Comparison of ENCODE assay signal across 22 mouse cellular contexts in the genomic region with DNA sequence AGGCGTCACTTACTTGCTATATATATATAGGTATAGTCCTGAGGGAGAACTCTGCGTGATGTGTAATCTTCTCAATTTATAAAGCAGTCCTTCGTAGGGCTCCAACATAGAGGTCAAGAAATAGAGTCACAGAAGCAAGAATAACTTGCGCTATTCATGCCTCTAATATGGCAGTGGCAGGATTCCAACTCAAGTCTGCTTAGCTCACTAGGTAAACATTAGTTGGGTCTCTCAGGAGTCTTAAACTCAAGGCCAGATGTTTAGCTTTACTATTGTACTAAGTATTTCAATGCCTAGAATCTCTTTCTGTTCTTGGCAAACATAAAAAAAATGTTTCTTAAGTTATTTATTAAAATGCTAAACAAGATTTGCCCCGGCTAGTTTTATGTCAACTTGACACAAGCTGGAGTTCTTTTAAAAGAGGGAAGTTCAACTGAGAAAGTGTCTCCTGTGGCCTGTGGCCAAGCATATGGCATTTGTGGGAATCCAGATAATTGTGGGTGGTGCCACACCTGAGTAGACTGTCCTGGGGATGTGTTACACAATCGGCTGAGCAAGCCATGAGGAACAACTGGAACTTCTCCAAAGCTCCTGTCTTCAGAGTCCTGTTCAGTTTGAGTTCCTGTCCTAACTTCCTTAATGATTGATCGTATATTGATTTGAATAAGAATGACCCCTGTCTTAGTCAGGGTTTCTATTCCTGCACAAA.
DNase-seq lines count a peak whose midpoint lies in the region; ATAC-seq lines count a peak whose summit lies in the region.
"Had no signal": no experiment of that assay in that cellular context is flagged by ENCODE, and none has a peak within 500 bp of the region (broad histone marks: within the 10 kb centered on the region; RNA-seq: fewer than 3 reads in every experiment).

No protein-coding gene starts in this region.

- H3K4me1 ChIP-seq in limb, embryonic 13.5 days, result peaks cover 9% of the 10 kb centered on the region; the same call in 1 of the 2 replicates
- no peaks in the 10 kb centered on the region for H3K4me1 ChIP-seq in limb, embryonic 10.5 days
- no peaks in the 10 kb centered on the region for H3K4me1 ChIP-seq in forebrain, embryonic 16.5 days (replicated peaks; ENCODE audit: control insufficient read depth, insufficient read depth, low read length)
- H3K4me1 ChIP-seq: heart, embryonic 10.5 days; hindbrain, embryonic 10.5 days; liver, embryonic 15.5 days; midbrain, embryonic 12.5 days had no signal

- no peak overlapping the region for H3K4me2 ChIP-seq in limb, embryonic 13.5 days (replicated peaks)
- H3K4me2 ChIP-seq in forebrain, embryonic 16.5 days (ENCODE audit: low read length), result no peak overlapping the region
- H3K4me2 ChIP-seq: embryonic facial prominence, embryonic 15.5 days; limb, embryonic 15.5 days; liver, embryonic 15.5 days; midbrain, embryonic 12.5 days had no signal

- H3K27me3 ChIP-seq in limb, embryonic 13.5 days, result no peaks in the 10 kb centered on the region
- H3K27me3 ChIP-seq in limb, embryonic 10.5 days (ENCODE audit: low read depth, poor library complexity, severe bottlenecking), result no peaks in the 10 kb centered on the region
- H3K27me3 ChIP-seq in forebrain, embryonic 16.5 days (replicated peaks; ENCODE audit: control insufficient read depth, insufficient read depth, low read length), result no peaks in the 10 kb centered on the region
- H3K27me3 ChIP-seq: embryonic facial prominence, embryonic 15.5 days; limb, embryonic 15.5 days; liver, embryonic 15.5 days; midbrain, embryonic 12.5 days had no signal

- no peak overlapping the region for H3K9ac ChIP-seq in limb, embryonic 13.5 days
- H3K9ac ChIP-seq in forebrain, embryonic 16.5 days (replicated peaks; ENCODE audit: low read depth, low read length), result no peak overlapping the region
- H3K9ac ChIP-seq: embryonic facial prominence, embryonic 15.5 days; limb, embryonic 15.5 days; liver, embryonic 15.5 days; midbrain, embryonic 12.5 days had no signal

- WGBS in limb, embryonic 13.5 days, result 52% methylated on average over 7 of the region's 7 CpGs
- 91% methylated on average over 7 of the region's 7 CpGs for WGBS in limb, embryonic 10.5 days
- 94% methylated on average over 7 of the region's 7 CpGs for WGBS in forebrain, embryonic 16.5 days

- H3K36me3 ChIP-seq in limb, embryonic 13.5 days, result no peaks in the 10 kb centered on the region
- H3K36me3 ChIP-seq in limb, embryonic 10.5 days, result no peaks in the 10 kb centered on the region
- no peaks in the 10 kb centered on the region for H3K36me3 ChIP-seq in forebrain, embryonic 16.5 days (ENCODE audit: control insufficient read depth, insufficient read depth)
- H3K36me3 ChIP-seq: embryonic facial prominence, embryonic 15.5 days; heart, embryonic 10.5 days; hindbrain, embryonic 10.5 days; limb, embryonic 15.5 days; liver, embryonic 15.5 days; midbrain, embryonic 12.5 days had no signal

- peak; percentile 64 for ATAC-seq in limb, embryonic 13.5 days (ENCODE audit: low FRiP score, low read depth)
- ATAC-seq in forebrain, embryonic 16.5 days, result no peak
- ATAC-seq: hindbrain, embryonic 16.5 days; intestine, embryonic 16.5 days had no signal

- no peak overlapping the region for H3K4me3 ChIP-seq in limb, embryonic 13.5 days
- H3K4me3 ChIP-seq in limb, embryonic 10.5 days, result no peak overlapping the region
- no peak overlapping the region for H3K4me3 ChIP-seq in forebrain, embryonic 16.5 days (replicated peaks; ENCODE audit: low read length)
- H3K4me3 ChIP-seq: embryonic facial prominence, embryonic 15.5 days; heart, embryonic 10.5 days; hindbrain, embryonic 10.5 days; limb, embryonic 15.5 days; liver, embryonic 15.5 days; midbrain, embryonic 12.5 days had no signal

- DNase-seq in limb, embryonic 10.5 days (ENCODE audit: low spot score), result no peak
- DNase-seq in MEL-GATA-1-ER (ENCODE audit: extremely low read depth, low read depth), result peak; percentile 66
- peak; percentile 76 for DNase-seq in fat pad, adult 2 months (ENCODE audit: extremely low read depth, low read depth, low spot score)
- no peak for DNase-seq in thymus, adult 18-20 months
- DNase-seq in cerebellum, adult 9-10 months, result no peak
- DNase-seq: adrenal gland, postnatal 25 days; cerebellum, postnatal 10 days; embryo, embryonic 11 days; gastrocnemius, postnatal 36 days; kidney, postnatal 36 days; layer of hippocampus, postnatal 36 days had no signal

- H3K9me3 ChIP-seq in limb, embryonic 13.5 days, result no peaks in the 10 kb centered on the region
- no peaks in the 10 kb centered on the region for H3K9me3 ChIP-seq in limb, embryonic 10.5 days (replicated peaks)
- no peaks in the 10 kb centered on the region for H3K9me3 ChIP-seq in forebrain, embryonic 16.5 days (ENCODE audit: control insufficient read depth, low read length)
- H3K9me3 ChIP-seq: embryonic facial prominence, embryonic 15.5 days; heart, embryonic 10.5 days; hindbrain, embryonic 10.5 days; limb, embryonic 15.5 days; liver, embryonic 15.5 days; midbrain, embryonic 12.5 days had no signal

- no peak overlapping the region for H3K27ac ChIP-seq in limb, embryonic 13.5 days
- H3K27ac ChIP-seq in limb, embryonic 10.5 days, result no peak overlapping the region
- H3K27ac ChIP-seq in forebrain, embryonic 16.5 days (ENCODE audit: low read length), result no peak overlapping the region
- H3K27ac ChIP-seq: embryonic facial prominence, embryonic 15.5 days; heart, embryonic 10.5 days; hindbrain, embryonic 10.5 days; limb, embryonic 15.5 days; liver, embryonic 15.5 days; midbrain, embryonic 12.5 days; stomach, postnatal 0 days had no signal

Comparison
In these comparisons a context has a peak if more than half of its experiments do, and no peak if none do; other contexts are left out.
1. DNase-seq: peak in MEL-GATA-1-ER (single experiment) and fat pad, adult 2 months (single experiment); none in limb, embryonic 10.5 days (single experiment), thymus, adult 18-20 months (0 of 2) and cerebellum, adult 9-10 months (single experiment).